Mouse (Mus musculus) lung, adult 2 months (tissue): ENCODE results near the gene Ak9.

Experiments
- CTCF ChIP-seq: fragments of 200-500 bp; IDR thresholded peaks from 2 replicates; pipeline ENCODE4 v1.5.1; 2011; ENCODE audit warnings: mild to moderate bottlenecking, low read length, control low read depth; ENCODE audit not compliant: insufficient read depth
- POLR2A ChIP-seq: fragments of 200-500 bp; IDR thresholded peaks from 2 replicates; pipeline ENCODE4 v1.6.1; 2011; ENCODE audit warnings: low read depth, mild to moderate bottlenecking, control low read depth, low read length, borderline replicate concordance; ENCODE audit errors: extremely low read depth

GRCm38 (mm10) chr10:41477278-41478181, 173.8 kb downstream of the Ak9 start:
- TF ChIP-seq CTCF: no peak
- TF ChIP-seq POLR2A: peak; percentile 74; the same call in 1 of the 2 replicates
